Mouse (Mus musculus) CH12.LX (cell line): ENCODE results near the gene Lpcat2.

ENCODE experiments used
- BHLHE40 ChIP-seq: IDR thresholded peaks from 2 replicates; pipeline ENCODE4 v1.6.1; 2011; ENCODE audit warnings: mild to moderate bottlenecking, low read depth, low read length, improper control_type of control experiment
- CTCF ChIP-seq, 2 experiments: IDR thresholded peaks in 1 of 2; conservative IDR thresholded peaks in 1 of 2; 2 replicates each; pipeline ENCODE4 v1.5.1; 2011 to 2012; ENCODE audit warnings: low read depth in 2 of 2, low read length in 2 of 2, improper control_type of control experiment in 1 of 2, inconsistent platforms in 1 of 2, mild to moderate bottlenecking in 1 of 2, moderate library complexity in 1 of 2
- E2F4 ChIP-seq: IDR thresholded peaks from 2 replicates; pipeline ENCODE4 v1.6.1; 2011; ENCODE audit warnings: low read depth, low read length, improper control_type of control experiment; ENCODE audit not compliant: insufficient replicate concordance
- ELF1 ChIP-seq: IDR thresholded peaks from 2 replicates; pipeline ENCODE4 v1.6.1; 2014; ENCODE audit warnings: low read depth, mild to moderate bottlenecking, inconsistent platforms, low read length, improper control_type of control experiment
- EP300 ChIP-seq: IDR thresholded peaks from 2 replicates; pipeline ENCODE4 v1.6.1; 2011; ENCODE audit warnings: low read length, improper control_type of control experiment
- ETS1 ChIP-seq: conservative IDR thresholded peaks from 2 replicates; pipeline ENCODE4 v1.6.1; 2012; ENCODE audit warnings: low read depth, mild to moderate bottlenecking, inconsistent platforms, low read length, improper control_type of control experiment, moderate library complexity
- NELFE ChIP-seq: IDR thresholded peaks from 2 replicates; pipeline ENCODE4 v1.6.1; 2011; ENCODE audit warnings: low read depth, low read length, improper control_type of control experiment
- PAX5 ChIP-seq: IDR thresholded peaks from 2 replicates; pipeline ENCODE4 v1.6.1; 2012; ENCODE audit warnings: low read length, inconsistent platforms, mixed read lengths
- POLR2A ChIP-seq: IDR thresholded peaks from 2 replicates; pipeline ENCODE4 v1.6.1; 2011; ENCODE audit warnings: low read depth, mild to moderate bottlenecking, improper control_type of control experiment, low read length
- RAD21 ChIP-seq: IDR thresholded peaks from 2 replicates; pipeline ENCODE4 v1.6.1; 2011; ENCODE audit warnings: low read depth, mild to moderate bottlenecking, low read length, improper control_type of control experiment, moderate library complexity
- TCF12 ChIP-seq: IDR thresholded peaks from 2 replicates; pipeline ENCODE4 v1.6.1; 2014; ENCODE audit warnings: low read depth, mild to moderate bottlenecking, inconsistent platforms, low read length, improper control_type of control experiment
- USF1 ChIP-seq: IDR thresholded peaks from 2 replicates; pipeline ENCODE4 v1.6.1; 2014; ENCODE audit warnings: low read depth, mild to moderate bottlenecking, inconsistent platforms, low read length, improper control_type of control experiment
- ZKSCAN1 ChIP-seq: IDR thresholded peaks from 2 replicates; pipeline ENCODE4 v1.6.1; 2012; ENCODE audit warnings: low read depth, inconsistent platforms, low read length, improper control_type of control experiment, borderline replicate concordance

- TF ChIP-seq ZKSCAN1 (no peak), CTCF (conservative IDR thresholded peaks at IDR 0.05 in 1 of 2, IDR thresholded peaks at IDR 0.05 in 1 of 2; ENCODE audit: low read depth in 2 of 2, low read length in 2 of 2) (no peak), ELF1 (no peak), RAD21 (no peak), EP300 (no peak), PAX5 (no peak), TCF12 (no peak), USF1 (no peak), BHLHE40 (no peak), E2F4 (no peak), POLR2A (no peak), ETS1 (no peak), NELFE (no peak)
Observed at GRCm38 (mm10) chr8:92847299-92847698, 7.8 kb upstream of the Lpcat2 start.
